Mouse (Mus musculus): Measurements from ENCODE around the gene Ttc36. TPM values are rescaled to one million over a fixed set of nuclear protein-coding genes. Genes with fewer than 3 reads are reported as not detected.
"Not testable (repeated sequence)": the region's sequence is repeated elsewhere in the genome, so short reads cannot be mapped to it uniquely, and the experiment has no call there.

Gene Ttc36
- polyA plus RNA-seq, 1 experiment from 2014 or later, result not detected

- 10% methylated on average over 5 of the region's 5 CpGs for WGBS
- H3K9ac ChIP-seq (ENCODE audit: low read length), result no peak overlapping the region
Observed at GRCm38 (mm10) chr9:44772392-44772749, 30.5 kb downstream of the Ttc36 start.

GRCm38 (mm10) chr9:44771376-44771775 is 31.5 kb downstream of the Ttc36 start:
- Histone ChIP-seq H3K27ac (replicated peaks in 1 of 2; ENCODE audit: control insufficient read depth in 1 of 2, insufficient read depth in 1 of 2, low read depth in 2 of 2, low read length in 2 of 2) (no peak overlapping the region), H3K36me3 (ENCODE audit: control insufficient read depth, insufficient read depth, low read length) (peaks cover 14% of the 10 kb centered on the region), H3K4me3 (ENCODE audit: control insufficient read depth in 1 of 2, insufficient read depth in 1 of 2, low read depth in 1 of 2, low read length in 2 of 2) (no peak overlapping the region), H3K4me1 (ENCODE audit: control insufficient read depth in 2 of 2, insufficient read depth in 2 of 2, low read length in 2 of 2) (peaks cover 0 to 10% of the 10 kb centered on the region in 2 experiments; a peak in 3 of 4 replicates), H3K9ac (ENCODE audit: low read length) (no peak overlapping the region), H3K4me2 (ENCODE audit: low read length) (no peak overlapping the region), H3K9me3 (ENCODE audit: control insufficient read depth, low read length) (no peaks in the 10 kb centered on the region), H3K27me3 (ENCODE audit: control insufficient read depth, insufficient read depth, low read length) (no peaks in the 10 kb centered on the region)
- 93% methylated on average over 5 of the region's 5 CpGs for WGBS
- ATAC-seq (ENCODE audit: insufficient number of reproducible peaks, insufficient read depth, low FRiP score, low read depth), result no peak

More at GRCm38 (mm10) chr9:44772392-44772749, 30.5 kb downstream of the Ttc36 start:
- H3K4me1 ChIP-seq (ENCODE audit: control insufficient read depth in 2 of 2, insufficient read depth in 2 of 2, low read length in 2 of 2), result peaks cover 0 to 7% of the 10 kb centered on the region in 2 experiments; a peak in 3 of 4 replicates
- H3K4me3 ChIP-seq (ENCODE audit: control insufficient read depth in 1 of 2, insufficient read depth in 1 of 2, low read depth in 1 of 2, low read length in 2 of 2), result no peak overlapping the region
- no peak for ATAC-seq (ENCODE audit: insufficient number of reproducible peaks, insufficient read depth, low FRiP score, low read depth)
- peaks cover 14% of the 10 kb centered on the region for H3K36me3 ChIP-seq (ENCODE audit: control insufficient read depth, insufficient read depth, low read length)
- no peak overlapping the region for H3K4me2 ChIP-seq (ENCODE audit: low read length)
- no peaks in the 10 kb centered on the region for H3K27me3 ChIP-seq (ENCODE audit: control insufficient read depth, insufficient read depth, low read length)
- H3K27ac ChIP-seq (replicated peaks in 1 of 2; ENCODE audit: control insufficient read depth in 1 of 2, insufficient read depth in 1 of 2, low read depth in 2 of 2, low read length in 2 of 2), result peak overlapping the region; percentile 29 to 55; a peak in 2 of 4 replicates
- no peaks in the 10 kb centered on the region for H3K9me3 ChIP-seq (ENCODE audit: control insufficient read depth, low read length)

DNA sequence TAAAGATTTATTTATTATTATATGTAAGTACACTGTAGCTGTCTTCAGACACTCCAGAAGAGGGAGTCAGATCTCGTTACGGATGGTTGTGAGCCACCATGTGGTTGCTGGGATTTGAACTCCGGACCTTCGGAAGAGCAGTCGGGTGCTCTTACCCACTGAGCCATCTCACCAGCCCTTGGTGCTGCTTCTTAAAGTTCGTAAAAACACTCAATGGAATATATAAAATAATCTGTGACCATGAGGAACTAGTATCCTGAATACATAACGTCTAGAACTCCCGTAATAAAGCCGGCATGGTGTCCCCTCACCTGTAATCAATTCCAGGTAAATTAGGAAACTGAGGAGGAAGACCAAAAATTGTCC is 34.9 kb downstream of the Ttc36 start:
- H3K36me3 ChIP-seq (ENCODE audit: control insufficient read depth, insufficient read depth, low read length); H3K27me3 ChIP-seq (ENCODE audit: control insufficient read depth, insufficient read depth, low read length); ATAC-seq (ENCODE audit: insufficient number of reproducible peaks, insufficient read depth, low FRiP score, low read depth); H3K9me3 ChIP-seq (ENCODE audit: control insufficient read depth, low read length); H3K9ac ChIP-seq (ENCODE audit: low read length): not testable (repeated sequence)
- Histone ChIP-seq H3K27ac (replicated peaks in 1 of 2; ENCODE audit: control insufficient read depth in 1 of 2, insufficient read depth in 1 of 2, low read depth in 2 of 2, low read length in 2 of 2) (peak overlapping the region in 1 of 2 experiments; percentile 97; a peak in 2 of 4 replicates), H3K4me1 (ENCODE audit: control insufficient read depth in 2 of 2, insufficient read depth in 2 of 2, low read length in 2 of 2) (peaks cover 2 to 28% of the 10 kb centered on the region in 2 experiments; a peak in 3 of 4 replicates), H3K4me2 (ENCODE audit: low read length) (peak overlapping the region; percentile 86), H3K4me3 (ENCODE audit: control insufficient read depth in 1 of 2, insufficient read depth in 1 of 2, low read depth in 1 of 2, low read length in 2 of 2) (peak overlapping the region; percentile 22 to 99; a peak in 3 of 4 replicates)
- 48% methylated on average over 7 of the region's 9 CpGs for WGBS

GRCm38 (mm10) chr9:44767101-44768028 is 35.5 kb downstream of the Ttc36 start, which contains the start of the genes Arcn1 and Ift46:
TSS of gene Arcn1 (minus strand) at chr9:44767845.
TSS of gene Ift46 (plus strand) at chr9:44767908.
- WGBS, result under 1% methylated on average over 76 of the region's 82 CpGs
- peak within 1 kb of the TSS; percentile 96 to 97 for H3K27ac ChIP-seq (replicated peaks in 1 of 2; ENCODE audit: control insufficient read depth in 1 of 2, insufficient read depth in 1 of 2, low read depth in 2 of 2, low read length in 2 of 2)
- peak within 1 kb of the TSS; percentile 99 for H3K9ac ChIP-seq (ENCODE audit: low read length)
- peaks cover 2 to 33% of the 10 kb centered on the region in 2 experiments; a peak in 3 of 4 replicates for H3K4me1 ChIP-seq (ENCODE audit: control insufficient read depth in 2 of 2, insufficient read depth in 2 of 2, low read length in 2 of 2)
- peak within 1 kb of the TSS; percentile 86 for H3K4me2 ChIP-seq (ENCODE audit: low read length)
- peak; percentile 88 for ATAC-seq (ENCODE audit: insufficient number of reproducible peaks, insufficient read depth, low FRiP score, low read depth)
- H3K4me3 ChIP-seq (ENCODE audit: control insufficient read depth in 1 of 2, insufficient read depth in 1 of 2, low read depth in 1 of 2, low read length in 2 of 2), result peak within 1 kb of the TSS; percentile 66 to 99
- no peaks in the 10 kb centered on the region for H3K9me3 ChIP-seq (ENCODE audit: control insufficient read depth, low read length)
- H3K27me3 ChIP-seq (ENCODE audit: control insufficient read depth, insufficient read depth, low read length), result no peaks in the 10 kb centered on the region
- no peaks in the 10 kb centered on the region for H3K36me3 ChIP-seq (ENCODE audit: control insufficient read depth, insufficient read depth, low read length)

- Histone ChIP-seq H3K9ac (ENCODE audit: low read length) (no peak overlapping the region), H3K27ac (replicated peaks in 1 of 2; ENCODE audit: control insufficient read depth in 1 of 2, insufficient read depth in 1 of 2, low read depth in 2 of 2, low read length in 2 of 2) (no peak overlapping the region), H3K4me3 (ENCODE audit: control insufficient read depth in 1 of 2, insufficient read depth in 1 of 2, low read depth in 1 of 2, low read length in 2 of 2) (no peak overlapping the region), H3K4me2 (ENCODE audit: low read length) (no peak overlapping the region), H3K9me3 (ENCODE audit: control insufficient read depth, low read length) (no peaks in the 10 kb centered on the region), H3K27me3 (ENCODE audit: control insufficient read depth, insufficient read depth, low read length) (no peaks in the 10 kb centered on the region), H3K4me1 (ENCODE audit: control insufficient read depth in 2 of 2, insufficient read depth in 2 of 2, low read length in 2 of 2) (peaks cover 2 to 36% of the 10 kb centered on the region in 2 experiments), H3K36me3 (ENCODE audit: control insufficient read depth, insufficient read depth, low read length) (peaks cover 51% of the 10 kb centered on the region)
- ATAC-seq (ENCODE audit: insufficient number of reproducible peaks, insufficient read depth, low FRiP score, low read depth), result no peak
- WGBS, result 40% methylated on average over 2 of the region's 2 CpGs
Observed at GRCm38 (mm10) chr9:44760873-44761272, 42.0 kb downstream of the Ttc36 start.

Other genes starting within 250 kb of the Ttc36 start
- not detected in 2 replicates for gene Cxcr5, start 241.2 kb downstream of the Ttc36 start, polyA plus RNA-seq (2014; fragmentation: Nextera tagmentation; extraction: Ambion mirVana)
- gene Ddx6, start 198.2 kb downstream of the Ttc36 start, polyA plus RNA-seq (2014; fragmentation: Nextera tagmentation; extraction: Ambion mirVana), result 12.9 and 14.9 TPM in 2 replicates
- gene Treh, start 129.8 kb downstream of the Ttc36 start, polyA plus RNA-seq (2014; fragmentation: Nextera tagmentation; extraction: Ambion mirVana), result not detected in 2 replicates
- 23.2 and 25.4 TPM in 2 replicates for gene Phldb1, start 67.9 kb downstream of the Ttc36 start, polyA plus RNA-seq (2014; fragmentation: Nextera tagmentation; extraction: Ambion mirVana)
- gene Arcn1, start 35.2 kb downstream of the Ttc36 start, polyA plus RNA-seq (2014; fragmentation: Nextera tagmentation; extraction: Ambion mirVana), result 126 and 131 TPM in 2 replicates
- 67.7 and 73.8 TPM in 2 replicates for gene Ift46, start 35.2 kb downstream of the Ttc36 start, polyA plus RNA-seq (2014; fragmentation: Nextera tagmentation; extraction: Ambion mirVana)
- gene Tmem25, start 3.8 kb downstream of the Ttc36 start, polyA plus RNA-seq (2014; fragmentation: Nextera tagmentation; extraction: Ambion mirVana), result 1.3 and 1.9 TPM in 2 replicates
- gene Kmt2a, start 78.2 kb upstream of the Ttc36 start, polyA plus RNA-seq (2014; fragmentation: Nextera tagmentation; extraction: Ambion mirVana), result 9.6 and 10.4 TPM in 2 replicates
- gene Atp5l, start 117.7 kb upstream of the Ttc36 start, polyA plus RNA-seq (2014; fragmentation: Nextera tagmentation; extraction: Ambion mirVana), result 1,362 and 1,405 TPM in 2 replicates
- gene Ube4a, start 162.5 kb upstream of the Ttc36 start, polyA plus RNA-seq (2014; fragmentation: Nextera tagmentation; extraction: Ambion mirVana), result 21.7 and 25.7 TPM in 2 replicates
- 0.20 TPM in 1 of 2 replicates, not detected in the other for gene Cd3g, start 177.4 kb upstream of the Ttc36 start, polyA plus RNA-seq (2014; fragmentation: Nextera tagmentation; extraction: Ambion mirVana)
- gene Cd3d, start 178.7 kb upstream of the Ttc36 start, polyA plus RNA-seq (2014; fragmentation: Nextera tagmentation; extraction: Ambion mirVana), result not detected in 2 replicates
- gene Cd3e, start 206.6 kb upstream of the Ttc36 start, polyA plus RNA-seq (2014; fragmentation: Nextera tagmentation; extraction: Ambion mirVana), result not detected in 2 replicates
- 0.59 and 1.1 TPM in 2 replicates for gene Mpzl2, start 236.7 kb upstream of the Ttc36 start, polyA plus RNA-seq (2014; fragmentation: Nextera tagmentation; extraction: Ambion mirVana)

Data from heart, embryonic 14.5 days (tissue).